Mouse (Mus musculus): ENCODE results near the gene Arhgap44.

DNA sequence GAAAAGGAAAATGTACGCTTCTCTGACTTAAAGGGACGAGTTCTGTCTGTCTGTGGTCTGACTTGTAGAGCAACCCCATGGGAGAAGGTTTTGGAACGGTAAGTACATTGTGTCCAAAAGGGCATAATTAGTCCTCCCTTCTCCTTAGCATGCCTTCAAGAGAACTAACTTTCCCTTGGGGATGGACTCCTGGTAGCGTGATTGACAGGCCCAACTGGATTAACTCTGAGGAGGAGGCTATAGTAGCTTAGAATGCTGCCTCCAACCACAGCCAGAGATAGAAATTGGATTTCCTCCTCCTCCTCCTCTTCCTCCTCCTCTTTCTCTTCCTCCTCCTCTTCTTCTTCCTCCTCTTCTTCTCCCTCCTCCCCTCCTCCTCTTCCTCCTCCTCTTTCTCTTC is 42.5 kb downstream of the Arhgap44 start:
- TF ChIP-seq POLR2A (IDR thresholded peaks at IDR 0.05; ENCODE audit: insufficient read length, low read depth) (no peak), USF1 (IDR thresholded peaks at IDR 0.05; ENCODE audit: low read depth) (no peak), TCF3 (IDR thresholded peaks at IDR 0.05; ENCODE audit: insufficient read length, low read depth) (peak; percentile 18), POLR2AphosphoS2 (IDR thresholded peaks at IDR 0.05; ENCODE audit: insufficient read length, low read depth) (no peak)

Measured in myocyte (in vitro differentiated cells).